Mouse (Mus musculus): ENCODE data around the gene Fgf5. TPM values are rescaled to one million over a fixed set of nuclear protein-coding genes. Genes with fewer than 3 reads are reported as not detected.
A peak's percentile ranks its signal among the peaks of the same experiment; 100 is the strongest.

The Fgf5 gene
- polyA plus RNA-seq, 1 experiment from 2014 or later = 2.5 TPM

- Histone ChIP-seq H3K36me3 (ENCODE audit: control insufficient read depth, insufficient read depth, low read length) (no peaks in the 10 kb centered on the region), H3K27me3 (replicated peaks; ENCODE audit: control insufficient read depth, insufficient read depth, low read length) (no peaks in the 10 kb centered on the region), H3K27ac (ENCODE audit: low read depth) (no peak overlapping the region), H3K4me2 (ENCODE audit: low read length) (no peak overlapping the region), H3K4me1 (replicated peaks; ENCODE audit: control insufficient read depth, insufficient read depth, low read length) (no peaks in the 10 kb centered on the region), H3K9me3 (ENCODE audit: control insufficient read depth, low read length) (no peaks in the 10 kb centered on the region), H3K9ac (ENCODE audit: low read length) (no peak overlapping the region), H3K4me3 (ENCODE audit: low read depth, low read length) (no peak overlapping the region)
- 70% methylated on average over 7 of the region's 7 CpGs for WGBS
- DNase-seq (ENCODE audit: low spot score) = no peak
- ATAC-seq (replicated peaks; ENCODE audit: low FRiP score, low TSS enrichment, low read depth) = no peak
Measured at GRCm38 (mm10) chr5:98246826-98247225, 7.2 kb upstream of the Fgf5 start.

GRCm38 (mm10) chr5:98247516-98247915 is 6.5 kb upstream of the Fgf5 start:
- no peaks in the 10 kb centered on the region for H3K36me3 ChIP-seq (ENCODE audit: control insufficient read depth, insufficient read depth, low read length)
- no peak overlapping the region for H3K4me2 ChIP-seq (ENCODE audit: low read length)
- peaks cover under 1% of the 10 kb centered on the region; the same call in 1 of the 2 replicates for H3K27me3 ChIP-seq (replicated peaks; ENCODE audit: control insufficient read depth, insufficient read depth, low read length)
- H3K4me3 ChIP-seq (ENCODE audit: low read depth, low read length) = no peak overlapping the region
- 56% methylated on average over 2 of the region's 2 CpGs for WGBS
- H3K4me1 ChIP-seq (replicated peaks; ENCODE audit: control insufficient read depth, insufficient read depth, low read length) = no peaks in the 10 kb centered on the region
- H3K9ac ChIP-seq (ENCODE audit: low read length) = no peak overlapping the region
- ATAC-seq (replicated peaks; ENCODE audit: low FRiP score, low TSS enrichment, low read depth) (no peak), DNase-seq (ENCODE audit: low spot score) (no peak)
- H3K27ac ChIP-seq (ENCODE audit: low read depth) = no peak overlapping the region
- H3K9me3 ChIP-seq (ENCODE audit: control insufficient read depth, low read length) = no peaks in the 10 kb centered on the region

- 17% methylated on average over 6 of the region's 6 CpGs for WGBS
- no peak for ATAC-seq (replicated peaks; ENCODE audit: low FRiP score, low TSS enrichment, low read depth)
- Histone ChIP-seq H3K27ac (ENCODE audit: low read depth) (no peak overlapping the region), H3K9ac (ENCODE audit: low read length) (no peak overlapping the region), H3K36me3 (ENCODE audit: control insufficient read depth, insufficient read depth, low read length) (no peaks in the 10 kb centered on the region), H3K4me3 (ENCODE audit: low read depth, low read length) (no peak overlapping the region), H3K4me1 (replicated peaks; ENCODE audit: control insufficient read depth, insufficient read depth, low read length) (peaks cover 7% of the 10 kb centered on the region; the same call in 1 of the 2 replicates), H3K27me3 (replicated peaks; ENCODE audit: control insufficient read depth, insufficient read depth, low read length) (peaks cover 54% of the 10 kb centered on the region), H3K4me2 (ENCODE audit: low read length) (no peak overlapping the region), H3K9me3 (ENCODE audit: control insufficient read depth, low read length) (no peaks in the 10 kb centered on the region)
- no peak for DNase-seq (ENCODE audit: low spot score)
Measured at GRCm38 (mm10) chr5:98253147-98253546, 837 bp upstream of the Fgf5 start.

GRCm38 (mm10) chr5:98255176-98255575 is 1.2 kb downstream of the Fgf5 start:
- 5% methylated on average over 12 of the region's 12 CpGs for WGBS
- ATAC-seq (replicated peaks; ENCODE audit: low FRiP score, low TSS enrichment, low read depth) (no peak), DNase-seq (ENCODE audit: low spot score) (no peak)
- H3K27me3 ChIP-seq (replicated peaks; ENCODE audit: control insufficient read depth, insufficient read depth, low read length) = peaks cover 62% of the 10 kb centered on the region
- H3K4me3 ChIP-seq (ENCODE audit: low read depth, low read length) = no peak overlapping the region
- H3K4me1 ChIP-seq (replicated peaks; ENCODE audit: control insufficient read depth, insufficient read depth, low read length) = peaks cover 7% of the 10 kb centered on the region; the same call in 1 of the 2 replicates
- no peak overlapping the region for H3K9ac ChIP-seq (ENCODE audit: low read length)
- H3K4me2 ChIP-seq (ENCODE audit: low read length) = no peak overlapping the region
- H3K27ac ChIP-seq (ENCODE audit: low read depth) = no peak overlapping the region
- H3K9me3 ChIP-seq (ENCODE audit: control insufficient read depth, low read length) = no peaks in the 10 kb centered on the region
- H3K36me3 ChIP-seq (ENCODE audit: control insufficient read depth, insufficient read depth, low read length) = no peaks in the 10 kb centered on the region

GRCm38 (mm10) chr5:98255760-98256490 is 1.9 kb downstream of the Fgf5 start:
- H3K27me3 ChIP-seq (replicated peaks; ENCODE audit: control insufficient read depth, insufficient read depth, low read length) = peaks cover 62% of the 10 kb centered on the region
- 8% methylated on average over 18 of the region's 18 CpGs for WGBS
- peak overlapping the region; percentile 10; the same call in 1 of the 2 replicates for H3K4me3 ChIP-seq (ENCODE audit: low read depth, low read length)
- ATAC-seq (replicated peaks; ENCODE audit: low FRiP score, low TSS enrichment, low read depth) (no peak), DNase-seq (ENCODE audit: low spot score) (peak; percentile 64)
- H3K9me3 ChIP-seq (ENCODE audit: control insufficient read depth, low read length) = no peaks in the 10 kb centered on the region
- no peak overlapping the region for H3K9ac ChIP-seq (ENCODE audit: low read length)
- H3K27ac ChIP-seq (ENCODE audit: low read depth) = no peak overlapping the region
- H3K4me1 ChIP-seq (replicated peaks; ENCODE audit: control insufficient read depth, insufficient read depth, low read length) = peaks cover 7% of the 10 kb centered on the region; the same call in 1 of the 2 replicates
- no peak overlapping the region for H3K4me2 ChIP-seq (ENCODE audit: low read length)
- no peaks in the 10 kb centered on the region for H3K36me3 ChIP-seq (ENCODE audit: control insufficient read depth, insufficient read depth, low read length)

GRCm38 (mm10) chr5:98275318-98275818 is 21.4 kb downstream of the Fgf5 start:
- WGBS = 87% methylated on average over 21 of the region's 21 CpGs
- no peak for ATAC-seq (replicated peaks; ENCODE audit: low FRiP score, low TSS enrichment, low read depth)
- H3K27me3 ChIP-seq (replicated peaks; ENCODE audit: control insufficient read depth, insufficient read depth, low read length) = no peaks in the 10 kb centered on the region
- no peak for DNase-seq (ENCODE audit: low spot score)
- no peak overlapping the region for H3K4me2 ChIP-seq (ENCODE audit: low read length)
- no peaks in the 10 kb centered on the region for H3K36me3 ChIP-seq (ENCODE audit: control insufficient read depth, insufficient read depth, low read length)
- no peak overlapping the region for H3K4me3 ChIP-seq (ENCODE audit: low read depth, low read length)
- no peaks in the 10 kb centered on the region for H3K9me3 ChIP-seq (ENCODE audit: control insufficient read depth, low read length)
- no peak overlapping the region for H3K9ac ChIP-seq (ENCODE audit: low read length)
- H3K27ac ChIP-seq (ENCODE audit: low read depth) = no peak overlapping the region
- no peaks in the 10 kb centered on the region for H3K4me1 ChIP-seq (replicated peaks; ENCODE audit: control insufficient read depth, insufficient read depth, low read length)

GRCm38 (mm10) chr5:98281993-98282392 is 28.0 kb downstream of the Fgf5 start:
- H3K36me3 ChIP-seq (ENCODE audit: control insufficient read depth, insufficient read depth, low read length) = no peaks in the 10 kb centered on the region
- no peaks in the 10 kb centered on the region for H3K4me1 ChIP-seq (replicated peaks; ENCODE audit: control insufficient read depth, insufficient read depth, low read length)
- no peak overlapping the region for H3K4me3 ChIP-seq (ENCODE audit: low read depth, low read length)
- no peak for DNase-seq (ENCODE audit: low spot score)
- no peak overlapping the region for H3K27ac ChIP-seq (ENCODE audit: low read depth)
- ATAC-seq (replicated peaks; ENCODE audit: low FRiP score, low TSS enrichment, low read depth) = no peak
- no peak overlapping the region for H3K9ac ChIP-seq (ENCODE audit: low read length)
- 0 out of 2 replicates have a peak, but pooled peaks cover 2% of the 10 kb centered on the region for H3K27me3 ChIP-seq (replicated peaks; ENCODE audit: control insufficient read depth, insufficient read depth, low read length)
- H3K9me3 ChIP-seq (ENCODE audit: control insufficient read depth, low read length) = no peaks in the 10 kb centered on the region
- H3K4me2 ChIP-seq (ENCODE audit: low read length) = no peak overlapping the region
- WGBS = 38% methylated on average over 9 of the region's 9 CpGs

- ATAC-seq (replicated peaks; ENCODE audit: low FRiP score, low TSS enrichment, low read depth) (no peak), DNase-seq (ENCODE audit: low spot score) (no peak)
- Histone ChIP-seq H3K4me2 (ENCODE audit: low read length) (peak overlapping the region; percentile 35), H3K9ac (ENCODE audit: low read length) (no peak overlapping the region), H3K27me3 (replicated peaks; ENCODE audit: control insufficient read depth, insufficient read depth, low read length) (0 out of 2 replicates have a peak, but pooled peaks cover 2% of the 10 kb centered on the region), H3K9me3 (ENCODE audit: control insufficient read depth, low read length) (no peaks in the 10 kb centered on the region), H3K27ac (ENCODE audit: low read depth) (no peak overlapping the region), H3K36me3 (ENCODE audit: control insufficient read depth, insufficient read depth, low read length) (no peaks in the 10 kb centered on the region), H3K4me3 (ENCODE audit: low read depth, low read length) (no peak overlapping the region), H3K4me1 (replicated peaks; ENCODE audit: control insufficient read depth, insufficient read depth, low read length) (no peaks in the 10 kb centered on the region)
- WGBS = 21% methylated on average over 17 of the region's 17 CpGs
Measured at GRCm38 (mm10) chr5:98283696-98284478, 29.9 kb downstream of the Fgf5 start.

All from intestine, embryonic 14.5 days (tissue).